ENCODE assay signal across 7 mouse cellular contexts in the genomic region with DNA sequence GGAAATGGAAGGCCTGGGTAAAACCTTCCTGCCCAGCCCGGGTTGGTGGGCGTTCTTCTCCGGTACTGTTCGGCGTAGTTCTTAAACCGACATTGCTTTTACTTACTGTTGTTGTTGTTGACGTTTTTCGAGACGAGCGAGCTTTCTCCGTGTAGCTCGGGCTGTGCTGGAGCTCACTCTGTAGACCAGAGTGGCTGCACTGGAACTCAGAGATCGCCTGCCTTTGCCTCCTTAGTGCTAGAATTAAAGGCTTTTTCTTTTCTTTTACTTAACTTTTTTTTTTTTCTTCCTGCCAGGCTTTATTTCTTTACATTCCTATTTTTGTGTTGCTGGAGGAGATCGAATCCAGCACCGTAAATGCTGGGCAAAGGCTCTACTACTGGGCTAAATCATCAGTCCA. TPM values are rescaled to one million over a fixed set of nuclear protein-coding genes. Genes with fewer than 3 reads are reported as not detected.
A peak's percentile ranks its signal among the peaks of the same experiment; 100 is the strongest.
DNase-seq lines count a peak whose midpoint lies in the region; ATAC-seq and TF ChIP-seq lines count a peak whose summit lies in the region.

No protein-coding gene starts in this region.

- TF ChIP-seq EP300 in stomach, postnatal 0 days (optimal IDR thresholded peaks at IDR 0.05) = no peak

- H3K36me3 ChIP-seq in spleen, adult 2 months (ENCODE audit: control insufficient read depth, insufficient read depth, low read length) = peaks cover 11% of the 10 kb centered on the region
- H3K36me3 ChIP-seq in forebrain, embryonic 12.5 days (replicated peaks) = peaks cover 36% of the 10 kb centered on the region
- peaks cover 11% of the 10 kb centered on the region; the same call in 1 of the 2 replicates for H3K36me3 ChIP-seq in liver, adult 2 months (ENCODE audit: control insufficient read depth, insufficient read depth, low read length)
- H3K36me3 ChIP-seq in stomach, postnatal 0 days (ENCODE audit: control insufficient read depth, insufficient read depth, low read length) = peaks cover 6% of the 10 kb centered on the region; the same call in 1 of the 2 replicates

- no peaks in the 10 kb centered on the region for H3K9me3 ChIP-seq in forebrain, embryonic 12.5 days
- no peaks in the 10 kb centered on the region for H3K9me3 ChIP-seq in stomach, postnatal 0 days (ENCODE audit: control insufficient read depth, low read length)

- no peak for DNase-seq in spleen, adult 2 months (ENCODE audit: low read depth in 1 of 2, low spot score in 2 of 2)
- DNase-seq in spleen, postnatal 4 days (ENCODE audit: low spot score in 2 of 2) = no peak
- peak; percentile 15 for DNase-seq in liver, adult 2 months (ENCODE audit: extremely low read depth, low read depth, low spot score)
- DNase-seq in stomach, postnatal 0 days (ENCODE audit: low spot score) = no peak
- DNase-seq in B cell, adult 2 months = no peak
- no peak for DNase-seq in testis, postnatal 14 days (ENCODE audit: low spot score)

- H3K27ac ChIP-seq in spleen, adult 2 months (ENCODE audit: insufficient read depth, low read length) = peak overlapping the region; percentile 98
- peak overlapping the region; percentile 95 for H3K27ac ChIP-seq in forebrain, embryonic 12.5 days
- H3K27ac ChIP-seq in liver, adult 2 months (replicated peaks; ENCODE audit: insufficient read depth, low read depth, low read length) = peak overlapping the region; percentile 91
- peak overlapping the region; percentile 95 for H3K27ac ChIP-seq in stomach, postnatal 0 days (replicated peaks)

- peaks cover 15% of the 10 kb centered on the region for H3K4me1 ChIP-seq in spleen, adult 2 months (ENCODE audit: control insufficient read depth, insufficient read depth, insufficient read length)
- H3K4me1 ChIP-seq in forebrain, embryonic 12.5 days = peaks cover 26% of the 10 kb centered on the region
- peaks cover 10% of the 10 kb centered on the region for H3K4me1 ChIP-seq in liver, adult 2 months (ENCODE audit: control insufficient read depth, insufficient read depth, low read length)
- peaks cover 11% of the 10 kb centered on the region for H3K4me1 ChIP-seq in stomach, postnatal 0 days (replicated peaks; ENCODE audit: control insufficient read depth, insufficient read depth)

- H3K27me3 ChIP-seq in spleen, adult 2 months (ENCODE audit: control insufficient read depth, insufficient read depth, low read length) = no peaks in the 10 kb centered on the region
- no peaks in the 10 kb centered on the region for H3K27me3 ChIP-seq in forebrain, embryonic 12.5 days
- H3K27me3 ChIP-seq in liver, adult 2 months (ENCODE audit: control insufficient read depth, insufficient read depth, low read length) = no peaks in the 10 kb centered on the region
- no peaks in the 10 kb centered on the region for H3K27me3 ChIP-seq in stomach, postnatal 0 days (ENCODE audit: control insufficient read depth, insufficient read depth, low read length)

- TF ChIP-seq POLR2A in spleen, adult 2 months (IDR thresholded peaks at IDR 0.05; ENCODE audit: low read depth, low read length) = no peak
- no peak for TF ChIP-seq POLR2A in liver, adult 2 months (IDR thresholded peaks at IDR 0.05; ENCODE audit: extremely low read depth, insufficient read depth, low read length)

- H3K9ac ChIP-seq in forebrain, embryonic 12.5 days = peak overlapping the region; percentile 75
- peak overlapping the region; percentile 87 for H3K9ac ChIP-seq in liver, adult 2 months (ENCODE audit: low read depth, low read length)
- peak overlapping the region; percentile 87 for H3K9ac ChIP-seq in stomach, postnatal 0 days (ENCODE audit: low read length)

- peak overlapping the region; percentile 62 for H3K4me2 ChIP-seq in forebrain, embryonic 12.5 days
- H3K4me2 ChIP-seq in stomach, postnatal 0 days (replicated peaks; ENCODE audit: low read depth) = peak overlapping the region; percentile 66

- H3K79me2 ChIP-seq in liver, adult 2 months (ENCODE audit: control insufficient read depth, insufficient read depth, low read length) = peaks cover 14% of the 10 kb centered on the region; the same call in 1 of the 2 replicates

- no peak for ATAC-seq in forebrain, embryonic 12.5 days (ENCODE audit: low FRiP score)
- ATAC-seq in stomach, postnatal 0 days (ENCODE audit: low FRiP score, low TSS enrichment) = no peak

- H3K4me3 ChIP-seq in spleen, adult 2 months (ENCODE audit: extremely low read depth, insufficient read depth, insufficient read length) = peak overlapping the region; percentile 95
- peak overlapping the region; percentile 73 for H3K4me3 ChIP-seq in forebrain, embryonic 12.5 days (replicated peaks)
- H3K4me3 ChIP-seq in liver, adult 2 months (ENCODE audit: insufficient read depth, low read depth, low read length) = peak overlapping the region; percentile 76
- peak overlapping the region; percentile 92 for H3K4me3 ChIP-seq in stomach, postnatal 0 days (ENCODE audit: low read depth, low read length)

- WGBS in spleen, adult 2 months = 3% methylated on average over 15 of the region's 15 CpGs
- 4% methylated on average over 15 of the region's 15 CpGs for WGBS in forebrain, embryonic 12.5 days
- 2% methylated on average over 15 of the region's 15 CpGs for WGBS in liver, adult 2 months
- 3% methylated on average over 15 of the region's 15 CpGs for WGBS in stomach, postnatal 0 days

- no peak for TF ChIP-seq CTCF in spleen, adult 2 months (IDR thresholded peaks at IDR 0.05; ENCODE audit: extremely low read depth, insufficient read depth, insufficient read length, insufficient replicate concordance)
- no peak for TF ChIP-seq CTCF in liver, adult 2 months (IDR thresholded peaks at IDR 0.05; ENCODE audit: low read depth, low read length)
- no peak for TF ChIP-seq CTCF in stomach, postnatal 0 days (IDR thresholded peaks at IDR 0.05; ENCODE audit: low read depth)

RNA-seq across cellular contexts. Expression of a gene that starts 0.9 kb away (rescaled TPM):
- 33.5 and 35.7 TPM in 2 replicates for polyA plus RNA-seq in spleen, adult 2 months (2012; rRNA removed)
- polyA plus RNA-seq in forebrain, embryonic 12.5 days (2016; fragmentation: Nextera tagmentation; extraction: Ambion mirVana) = 115 and 117 TPM in 2 replicates
- 141 and 156 TPM in 2 replicates for total RNA-seq in liver, adult 2 months (2014; rRNA removed)
- polyA plus RNA-seq in liver, adult 2 months (2012; rRNA removed) = 34.9 and 37.2 TPM in 2 replicates
- polyA plus RNA-seq in stomach, postnatal 0 days (2015; fragmentation: Nextera tagmentation; extraction: Ambion mirVana) = 129 and 137 TPM in 2 replicates

RNA-seq across cellular contexts. Expression of a gene that starts 1.2 kb away (rescaled TPM):
- polyA plus RNA-seq in spleen, adult 2 months (2012; rRNA removed) = 4.9 and 7.6 TPM in 2 replicates
- 16.4 and 18.6 TPM in 2 replicates for polyA plus RNA-seq in forebrain, embryonic 12.5 days (2016; fragmentation: Nextera tagmentation; extraction: Ambion mirVana)
- total RNA-seq in liver, adult 2 months (2014; rRNA removed) = 2.8 TPM in 2 replicates
- polyA plus RNA-seq in liver, adult 2 months (2012; rRNA removed) = 2.5 and 2.6 TPM in 2 replicates
- polyA plus RNA-seq in stomach, postnatal 0 days (2015; fragmentation: Nextera tagmentation; extraction: Ambion mirVana) = 9.0 and 9.4 TPM in 2 replicates

RNA-seq across cellular contexts. Expression of a gene that starts 20.0 kb away (rescaled TPM):
- 20.7 and 34.3 TPM in 2 replicates for polyA plus RNA-seq in spleen, adult 2 months (2012; rRNA removed)
- 0.70 and 1.2 TPM in 2 replicates for polyA plus RNA-seq in forebrain, embryonic 12.5 days (2016; fragmentation: Nextera tagmentation; extraction: Ambion mirVana)
- 0.65 and 0.67 TPM in 2 replicates for total RNA-seq in liver, adult 2 months (2014; rRNA removed)
- 0.83 and 2.5 TPM in 2 replicates for polyA plus RNA-seq in liver, adult 2 months (2012; rRNA removed)
- 0.21 and 0.48 TPM in 2 replicates for polyA plus RNA-seq in stomach, postnatal 0 days (2015; fragmentation: Nextera tagmentation; extraction: Ambion mirVana)

RNA-seq across cellular contexts. Expression of a gene that starts 31.5 kb away (rescaled TPM):
- 21.6 and 50.1 TPM in 2 replicates for polyA plus RNA-seq in spleen, adult 2 months (2012; rRNA removed)
- 10.9 and 11.6 TPM in 2 replicates for polyA plus RNA-seq in forebrain, embryonic 12.5 days (2016; fragmentation: Nextera tagmentation; extraction: Ambion mirVana)
- total RNA-seq in liver, adult 2 months (2014; rRNA removed) = 1.8 and 2.1 TPM in 2 replicates
- polyA plus RNA-seq in liver, adult 2 months (2012; rRNA removed) = 2.6 and 3.3 TPM in 2 replicates
- polyA plus RNA-seq in stomach, postnatal 0 days (2015; fragmentation: Nextera tagmentation; extraction: Ambion mirVana) = 48.5 and 59.1 TPM in 2 replicates

RNA-seq across cellular contexts. Expression of a gene that starts 32.4 kb away (rescaled TPM):
- 29.9 and 38.2 TPM in 2 replicates for polyA plus RNA-seq in spleen, adult 2 months (2012; rRNA removed)
- 1.3 and 1.4 TPM in 2 replicates for polyA plus RNA-seq in forebrain, embryonic 12.5 days (2016; fragmentation: Nextera tagmentation; extraction: Ambion mirVana)
- total RNA-seq in liver, adult 2 months (2014; rRNA removed) = 0.94 TPM in 1 of 2 replicates, not detected in the other
- polyA plus RNA-seq in liver, adult 2 months (2012; rRNA removed) = 0.41 and 0.81 TPM in 2 replicates
- 2.2 and 3.3 TPM in 2 replicates for polyA plus RNA-seq in stomach, postnatal 0 days (2015; fragmentation: Nextera tagmentation; extraction: Ambion mirVana)
